Mouse (Mus musculus): ENCODE data around the gene Ganc.

DNA sequence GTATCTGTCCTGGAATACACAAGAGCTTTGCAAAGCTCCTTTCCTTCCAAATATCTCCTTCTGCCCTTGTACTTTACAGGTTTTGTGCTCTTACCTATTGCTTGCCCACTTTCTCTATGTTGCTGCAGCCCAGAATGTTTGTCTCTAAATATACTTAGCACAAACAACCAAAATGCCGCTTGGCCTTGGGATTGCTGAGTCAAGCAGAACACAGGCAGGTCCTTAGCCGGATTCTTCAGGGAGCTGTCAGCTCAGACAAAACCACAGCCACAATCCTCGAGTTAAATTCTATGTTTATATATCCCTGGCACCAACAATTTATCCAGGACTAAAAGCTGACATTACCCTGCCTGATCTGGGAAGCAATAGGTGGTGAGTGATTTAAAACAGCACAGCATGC is 14.3 kb upstream of the Ganc start:
- TF ChIP-seq POLR2A (IDR thresholded peaks at IDR 0.05; ENCODE audit: low read depth, low read length) (no peak), CTCF (IDR thresholded peaks at IDR 0.05; ENCODE audit: borderline replicate concordance, insufficient read depth, low read length) (no peak)
